Mouse (Mus musculus) adrenal gland, adult 18-20 months (tissue): ENCODE measurements around the gene Fkbpl. TPM values are rescaled to one million over a fixed set of nuclear protein-coding genes. Genes with fewer than 3 reads are reported as not detected.
A peak's percentile ranks its signal among the peaks of the same experiment; 100 is the strongest.

Experiments used
- DNase-seq, 2 experiments: peaks; one replicate each; pipeline ENCODE4 v3.0.0; 2021 to 2022; ENCODE audit warnings: low spot score in 2 of 2
- total RNA-seq, 2 experiments: library from RNA; stranded (reverse); gene quantifications; 1 replicate in 1 of 2; 2 replicates in 1 of 2; pipeline ENCODE4 v1.2.3; 2021

The Fkbpl gene
- total RNA-seq, 2 experiments from 2014 or later = 12.8 to 17.5 TPM

DNA sequence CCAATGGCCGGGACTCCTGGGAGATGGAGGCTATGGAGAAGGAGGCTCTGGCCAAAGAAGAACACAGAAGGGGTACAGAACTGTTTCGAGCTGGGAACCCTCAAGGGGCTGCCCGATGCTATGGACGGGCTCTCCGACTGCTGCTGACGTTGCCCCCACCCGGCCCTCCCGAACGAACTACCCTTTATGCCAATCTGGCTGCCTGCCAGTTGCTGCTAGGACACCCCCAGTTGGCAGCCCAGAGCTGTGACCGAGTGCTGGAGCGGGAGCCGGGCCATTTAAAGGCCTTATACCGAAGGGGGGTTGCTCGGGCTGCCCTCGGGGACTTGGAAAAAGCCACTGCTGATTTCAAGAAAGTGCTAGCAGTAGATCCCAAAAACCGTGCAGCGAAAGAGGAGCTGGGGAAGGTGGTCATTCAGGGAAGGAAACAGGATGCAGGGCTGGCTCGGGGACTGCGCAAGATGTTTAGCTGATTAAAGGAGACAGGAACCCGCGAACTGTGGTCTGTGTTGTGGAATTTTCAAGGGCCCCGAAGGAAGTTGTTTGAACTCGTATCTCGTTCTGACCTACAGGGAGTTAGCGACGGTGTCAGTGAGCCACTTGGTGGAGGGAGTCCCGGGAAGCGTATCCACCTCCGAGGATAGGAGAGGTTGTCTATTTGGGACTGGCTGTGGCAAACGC, 1.4 kb downstream of the Fkbpl start:
- DNase-seq = no peak

- peak; percentile 80 to 81 for DNase-seq
Observed at GRCm38 (mm10) chr17:34646906-34647787, 2.6 kb downstream of the Fkbpl start, which contains the start of gene Atf6b. Gene Atf6b (plus strand): TSS chr17:34647146.

GRCm38 (mm10) chr17:34648141-34648890, 3.8 kb downstream of the Fkbpl start:
- DNase-seq = no peak

DNA sequence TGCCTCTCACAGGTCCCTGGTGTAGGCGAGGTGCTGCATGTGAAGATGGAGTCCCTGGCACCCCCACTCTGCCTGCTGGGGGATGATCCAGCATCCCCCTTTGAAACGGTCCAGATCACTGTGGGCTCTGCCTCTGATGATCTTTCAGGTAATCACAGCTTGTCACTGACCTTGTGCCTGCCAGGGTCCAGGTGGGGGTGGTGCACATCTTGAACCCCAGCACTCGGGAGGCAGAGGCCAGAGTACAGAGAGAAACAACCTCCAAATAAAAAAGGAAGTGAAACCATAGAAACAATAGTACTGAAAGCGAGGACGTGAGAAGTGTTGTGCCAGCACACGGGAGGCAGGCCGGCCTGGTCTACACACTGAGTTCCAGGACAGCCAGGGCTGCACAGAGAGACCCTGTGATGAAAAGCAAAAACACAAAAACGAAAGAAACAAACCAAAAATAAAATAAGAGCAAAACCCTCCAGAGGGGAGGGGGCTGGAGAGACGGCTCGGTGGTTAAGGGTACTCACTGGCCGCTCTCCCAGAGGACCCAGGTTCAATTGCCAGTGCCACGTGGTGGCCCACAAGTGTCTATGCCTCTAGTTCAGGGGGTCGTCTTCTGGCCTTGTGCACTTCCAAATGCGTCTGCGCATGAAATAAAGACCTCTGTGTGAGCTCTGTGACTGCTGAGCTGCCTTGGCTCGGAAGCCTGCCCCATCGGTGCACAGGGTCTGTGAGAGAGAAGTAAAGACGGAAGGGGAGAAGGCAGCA, 4.7 kb downstream of the Fkbpl start:
- no peak for DNase-seq

- no peak for DNase-seq
Observed at GRCm38 (mm10) chr17:34650781-34651180, 6.2 kb downstream of the Fkbpl start.

GRCm38 (mm10) chr17:34651507-34652221, 7.1 kb downstream of the Fkbpl start:
- DNase-seq = no peak

- DNase-seq = no peak
Observed at GRCm38 (mm10) chr17:34652546-34652945, 8.0 kb downstream of the Fkbpl start.

GRCm38 (mm10) chr17:34652985-34653384, 8.4 kb downstream of the Fkbpl start:
- no peak for DNase-seq

- peak; percentile 64 to 73 for DNase-seq
Observed at GRCm38 (mm10) chr17:34653746-34654285, 9.3 kb downstream of the Fkbpl start.

- DNase-seq = no peak
Observed at GRCm38 (mm10) chr17:34654392-34654791, 9.8 kb downstream of the Fkbpl start.

- no peak for DNase-seq
Observed at GRCm38 (mm10) chr17:34655160-34655559, 10.6 kb downstream of the Fkbpl start.

DNA sequence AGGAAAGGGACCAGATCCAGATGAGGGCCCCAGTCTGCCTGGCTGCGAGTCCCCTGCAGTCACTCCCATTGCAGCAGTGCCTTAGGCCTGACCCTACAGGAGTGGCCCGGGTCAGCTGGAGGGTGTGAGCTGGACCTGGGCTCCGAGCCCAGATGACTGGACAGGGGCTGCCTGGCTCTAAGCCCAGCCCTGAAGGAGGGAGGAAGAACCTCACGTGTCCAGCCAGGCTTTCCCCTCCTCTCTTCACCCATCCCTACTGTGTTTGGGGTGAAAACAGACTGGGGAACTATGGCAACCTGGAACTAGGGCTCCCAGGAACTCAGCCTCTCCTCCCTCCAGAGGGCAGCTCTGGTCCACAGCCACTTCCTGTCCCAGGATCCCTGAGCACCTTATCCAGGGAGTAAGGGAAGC, 11.0 kb downstream of the Fkbpl start:
- peak; percentile 67 to 78 for DNase-seq

GRCm38 (mm10) chr17:34656666-34657065, 12.1 kb downstream of the Fkbpl start:
- DNase-seq = no peak

DNA sequence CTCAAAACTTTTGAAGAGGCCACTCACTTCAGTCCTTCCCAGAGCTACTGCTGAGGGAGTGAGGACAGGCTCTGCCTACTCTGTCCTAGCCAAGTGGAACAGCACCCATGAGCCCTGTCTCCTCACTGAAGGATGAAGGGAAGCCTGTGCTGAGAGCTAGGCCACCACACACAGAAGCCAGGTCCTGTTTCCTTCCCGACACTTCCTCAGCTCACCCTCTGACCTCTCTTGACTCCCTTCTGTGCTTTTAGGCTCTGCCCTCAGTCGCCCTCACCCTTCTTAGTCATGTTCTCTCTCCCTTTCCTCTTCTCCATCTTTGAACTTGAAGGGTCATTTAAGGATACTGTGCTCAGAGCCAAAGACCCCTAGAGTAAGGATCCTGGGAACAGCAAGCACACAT, 12.7 kb downstream of the Fkbpl start:
- DNase-seq = no peak

DNA sequence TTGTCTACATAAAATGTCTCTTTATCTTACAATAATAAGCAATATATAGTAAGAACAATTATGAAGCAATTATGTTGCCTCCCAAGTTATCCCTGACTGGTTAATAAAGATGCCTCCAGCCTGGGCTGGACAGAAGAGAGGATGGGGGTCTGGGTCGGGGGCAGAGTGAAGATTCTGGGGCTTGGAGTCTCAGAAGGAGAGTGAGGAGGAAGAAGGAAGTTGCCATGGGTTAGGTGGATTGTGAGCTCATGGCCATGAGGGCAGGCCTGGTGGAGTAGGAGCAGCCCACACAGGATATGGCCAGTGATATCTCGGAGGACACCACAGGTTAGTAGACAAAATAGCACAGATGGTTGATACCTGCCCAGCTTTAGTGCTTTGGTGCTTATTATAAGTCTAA, 13.6 kb downstream of the Fkbpl start:
- no peak for DNase-seq

DNA sequence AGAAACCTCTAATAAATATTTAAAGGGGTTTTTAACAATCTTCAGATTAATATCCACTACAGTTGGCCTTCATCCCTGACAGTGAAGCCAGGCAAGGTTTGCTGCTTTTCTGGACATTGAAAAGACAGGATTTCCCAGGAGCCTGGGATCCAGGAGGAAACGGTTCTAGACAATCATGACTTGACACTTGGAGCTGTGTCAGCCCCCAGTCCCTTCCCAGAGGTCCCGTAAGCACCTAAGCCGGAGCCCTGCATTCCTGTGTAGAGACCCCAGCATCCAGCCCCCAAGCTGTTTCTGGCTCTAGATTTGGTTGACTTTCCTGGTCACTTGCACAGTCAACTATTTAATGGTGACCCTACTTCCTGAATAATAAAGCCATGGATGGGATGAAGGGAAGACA, 14.0 kb downstream of the Fkbpl start:
- no peak for DNase-seq

GRCm38 (mm10) chr17:34659181-34659896, 14.8 kb downstream of the Fkbpl start:
- DNase-seq = no peak

DNA sequence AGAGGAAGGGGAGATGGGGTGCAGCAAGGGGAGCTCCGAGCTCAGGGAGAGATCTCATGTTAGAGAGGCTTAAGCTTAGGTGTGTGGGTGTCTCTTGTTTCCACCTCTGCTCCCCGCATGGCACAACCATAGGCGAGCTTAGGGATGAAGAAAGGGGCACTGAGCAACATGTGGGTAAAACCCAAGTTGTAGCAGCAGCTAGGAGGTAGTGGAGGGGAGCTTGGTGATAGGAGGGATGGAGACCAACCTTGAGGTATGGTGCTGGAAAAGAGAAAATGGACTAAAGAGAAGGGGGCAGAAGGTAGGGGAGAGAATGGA, 15.3 kb downstream of the Fkbpl start:
- no peak for DNase-seq

- no peak for DNase-seq
Observed at GRCm38 (mm10) chr17:34660259-34660820, 15.8 kb downstream of the Fkbpl start.
